Mouse (Mus musculus): ENCODE results near the gene Calhm2.
A peak's percentile ranks its signal among the peaks of the same experiment; 100 is the strongest.

Gene Calhm2

DNA sequence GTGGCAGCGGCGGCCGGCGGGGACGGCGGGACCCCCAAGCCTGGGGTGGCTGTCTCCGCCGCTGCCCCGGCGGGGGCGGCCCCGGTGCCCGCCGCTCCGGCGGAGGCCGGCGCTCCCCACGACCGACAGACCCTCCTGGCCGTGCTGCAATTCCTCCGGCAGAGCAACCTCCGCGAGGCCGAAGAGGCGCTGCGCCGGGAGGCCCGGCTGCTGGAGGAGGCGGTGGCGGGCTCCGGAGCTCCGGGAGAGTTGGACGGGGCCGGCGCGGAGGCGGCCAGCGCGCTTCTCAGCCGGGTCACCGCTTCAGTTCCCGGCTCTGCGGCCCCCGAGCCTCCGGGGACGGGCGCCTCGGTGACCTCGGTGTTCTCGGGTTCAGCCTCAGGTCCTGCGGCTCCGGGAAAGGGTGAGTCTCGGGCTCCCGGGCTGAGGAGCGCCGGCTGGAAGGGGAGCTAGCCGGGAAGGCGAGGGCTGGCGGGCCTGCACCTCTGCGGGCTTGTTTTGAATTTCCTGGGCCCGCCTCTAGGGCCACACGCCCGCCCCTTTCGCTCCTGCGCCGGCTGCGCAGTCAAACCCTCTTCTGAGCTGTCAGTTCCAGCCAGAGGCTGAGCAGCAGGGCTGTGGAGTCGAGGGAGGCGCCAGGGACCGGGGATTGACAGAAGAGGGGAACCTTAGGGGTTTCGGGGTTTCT, 70.0 kb downstream of the Calhm2 start:
- peak; percentile 91 for DNase-seq (ENCODE audit: low read depth)

- DNase-seq (ENCODE audit: low read depth) = peak; percentile 99
Observed at GRCm38 (mm10) chr19:47067096-47067882, 70.8 kb downstream of the Calhm2 start, which contains the start of gene Taf5. TSS of gene Taf5 (plus strand) at chr19:47067746.

- DNase-seq (ENCODE audit: low read depth) = no peak
Observed at GRCm38 (mm10) chr19:47065860-47066259, 72.2 kb downstream of the Calhm2 start.

DNA sequence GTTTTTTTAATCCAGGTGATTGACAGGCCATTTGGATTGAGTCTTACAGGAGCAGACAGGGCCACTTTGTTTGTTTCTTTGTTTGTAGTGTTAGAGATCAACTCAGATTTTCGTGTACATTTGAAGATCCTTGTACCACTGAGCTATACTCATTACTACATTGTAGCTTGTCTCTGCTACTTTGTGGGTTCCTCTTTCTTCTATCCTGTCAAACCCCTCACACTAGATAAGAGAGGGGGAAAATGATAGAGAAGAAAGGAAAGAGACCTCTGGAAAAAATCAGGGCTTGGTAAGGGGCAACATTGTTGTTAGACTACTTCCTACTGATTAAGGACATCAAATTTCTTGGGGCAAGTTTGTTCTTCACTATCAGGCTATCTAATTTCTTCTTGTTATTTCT, 80.4 kb downstream of the Calhm2 start:
- no peak for DNase-seq (ENCODE audit: low read depth)

Data from induced T-regulatory cell, adult 2 months (primary cell).